In genomic region chr15:3231004-3231403, GRCm38 (mm10) we compare ENCODE assay signal across 11 mouse cellular contexts.
"Had no signal": no experiment of that assay in that cellular context is flagged by ENCODE, and none has a peak within 500 bp of the region (broad histone marks: within the 10 kb centered on the region; RNA-seq: fewer than 3 reads in every experiment).

No protein-coding gene starts in this region.

- DNase-seq: kidney, adult 8-10 months; kidney, postnatal 25 days; layer of hippocampus, postnatal 36 days; lung, adult 18-20 months; midbrain, embryonic 14.5 days; thymus, postnatal 36 days had no signal

- H3K9ac ChIP-seq: limb, embryonic 12.5 days; neural tube, embryonic 15.5 days had no signal

- H3K27me3 ChIP-seq: limb, embryonic 12.5 days; neural tube, embryonic 15.5 days had no signal

- H3K4me2 ChIP-seq: limb, embryonic 12.5 days; neural tube, embryonic 15.5 days had no signal

- H3K36me3 ChIP-seq: limb, embryonic 12.5 days; midbrain, embryonic 10.5 days; neural tube, embryonic 15.5 days had no signal

- H3K27ac ChIP-seq: limb, embryonic 12.5 days; midbrain, embryonic 10.5 days; neural tube, embryonic 15.5 days had no signal

- H3K9me3 ChIP-seq: limb, embryonic 12.5 days; midbrain, embryonic 10.5 days; neural tube, embryonic 15.5 days had no signal

- H3K4me3 ChIP-seq: limb, embryonic 12.5 days; midbrain, embryonic 10.5 days; myocyte; neural tube, embryonic 15.5 days had no signal

- ATAC-seq: intestine, embryonic 16.5 days had no signal
